Mouse (Mus musculus) MEL (cell line): Measurements from ENCODE around the gene Pjvk. TPM values are rescaled to one million over a fixed set of nuclear protein-coding genes. Genes with fewer than 3 reads are reported as not detected.

ENCODE experiments used
- DNase-seq: peaks from one replicate; pipeline ENCODE4 v3.0.0; 2011; ENCODE audit warnings: low read depth, low spot score
- H3K27ac ChIP-seq: 2 replicates; pipeline ENCODE4 v1.5.1; 2012; ENCODE audit warnings: low read depth, mild to moderate bottlenecking, control low read depth, low read length, moderate library complexity; ENCODE audit not compliant: control insufficient read depth
- H3K27me3 ChIP-seq, 2 experiments: fragments of 150-350 bp in 1 of 2; sonication (generic) in 1 of 2; 2 replicates each; pipeline ENCODE4 v1.6.1; 2012; ENCODE audit warnings: low read length in 2 of 2, mild to moderate bottlenecking in 2 of 2, improper control_type of control experiment in 1 of 2, moderate library complexity in 1 of 2; ENCODE audit not compliant: insufficient read depth in 2 of 2, control insufficient read depth in 1 of 2
- H3K36me3 ChIP-seq, 2 experiments: 2 replicates each; pipeline ENCODE4 v1.6.1; 2012 to 2014; ENCODE audit warnings: low read length in 2 of 2, improper control_type of control experiment in 1 of 2, inconsistent platforms in 1 of 2, mild to moderate bottlenecking in 1 of 2; ENCODE audit not compliant: insufficient read depth in 2 of 2, control insufficient read depth in 1 of 2
- H3K4me1 ChIP-seq, 2 experiments: fragments of 150-350 bp in 1 of 2; sonication (generic) in 1 of 2; 2 replicates each; pipeline ENCODE4 v1.6.1; 2012; ENCODE audit warnings: low read length in 2 of 2, improper control_type of control experiment in 1 of 2, mild to moderate bottlenecking in 1 of 2; ENCODE audit not compliant: insufficient read depth in 2 of 2, control insufficient read depth in 1 of 2
- H3K4me3 ChIP-seq, 2 experiments: fragments of 150-350 bp in 1 of 2; sonication (generic) in 1 of 2; 2 replicates each; pipeline ENCODE4 v1.5.1; 2012; ENCODE audit warnings: low read depth in 2 of 2, low read length in 2 of 2, mild to moderate bottlenecking in 2 of 2, moderate library complexity in 2 of 2, control low read depth in 1 of 2, improper control_type of control experiment in 1 of 2; ENCODE audit not compliant: control insufficient read depth in 1 of 2, insufficient read depth in 1 of 2
- H3K79me2 ChIP-seq: 2 replicates; pipeline ENCODE4 v1.6.1; 2012; ENCODE audit warnings: mild to moderate bottlenecking, low read length, moderate library complexity; ENCODE audit not compliant: control insufficient read depth, poor library complexity, insufficient read depth
- H3K9ac ChIP-seq: 2 replicates; pipeline ENCODE4 v1.6.1; 2012; ENCODE audit warnings: low read depth, mild to moderate bottlenecking, control low read depth, low read length, moderate library complexity; ENCODE audit not compliant: control insufficient read depth, poor library complexity, severe bottlenecking
- H3K9me3 ChIP-seq: fragments of 150-350 bp; sonication (generic); replicated peaks from 2 replicates; pipeline ENCODE4 v1.6.1; 2012; ENCODE audit warnings: mild to moderate bottlenecking, low read length, improper control_type of control experiment, moderate library complexity; ENCODE audit not compliant: insufficient read depth
- CHD1 ChIP-seq: IDR thresholded peaks from 2 replicates; pipeline ENCODE4 v1.6.1; 2012; ENCODE audit warnings: low read depth, mild to moderate bottlenecking, inconsistent platforms, low read length, improper control_type of control experiment
- CHD2 ChIP-seq: IDR thresholded peaks from 2 replicates; pipeline ENCODE4 v1.6.1; 2011; ENCODE audit warnings: low read length, improper control_type of control experiment
- CTCF ChIP-seq, 3 experiments: IDR thresholded peaks in 2 of 3; conservative IDR thresholded peaks in 1 of 3; 2 replicates each; pipeline ENCODE4 v1.5.1; 2011 to 2012; ENCODE audit warnings: low read length in 3 of 3, low read depth in 2 of 3, mild to moderate bottlenecking in 2 of 3, improper control_type of control experiment in 1 of 3, inconsistent platforms in 1 of 3, mixed read lengths in 1 of 3, moderate library complexity in 1 of 3; ENCODE audit not compliant: control insufficient read depth in 1 of 3, insufficient read depth in 1 of 3, poor library complexity in 1 of 3, severe bottlenecking in 1 of 3
- E2F4 ChIP-seq: IDR thresholded peaks from 2 replicates; pipeline ENCODE4 v1.6.1; 2011; ENCODE audit warnings: low read depth, low read length, improper control_type of control experiment, borderline replicate concordance
- ELF1 ChIP-seq: IDR thresholded peaks from 2 replicates; pipeline ENCODE4 v1.6.1; 2014; ENCODE audit warnings: low read depth, mild to moderate bottlenecking, inconsistent platforms, low read length, improper control_type of control experiment, moderate library complexity
- EP300 ChIP-seq, 2 experiments: IDR thresholded peaks; 2 replicates each; pipeline ENCODE4 v1.6.1; 2011; ENCODE audit warnings: improper control_type of control experiment in 2 of 2, low read length in 2 of 2, low read depth in 1 of 2, mild to moderate bottlenecking in 1 of 2
- ETS1 ChIP-seq: IDR thresholded peaks from 2 replicates; pipeline ENCODE4 v1.6.1; 2012; ENCODE audit warnings: low read depth, mild to moderate bottlenecking, inconsistent platforms, low read length, improper control_type of control experiment, moderate library complexity
- HCFC1 ChIP-seq: IDR thresholded peaks from 2 replicates; pipeline ENCODE4 v1.6.1; 2012; ENCODE audit warnings: low read depth, mild to moderate bottlenecking, inconsistent platforms, low read length, improper control_type of control experiment, moderate library complexity
- MAFK ChIP-seq: IDR thresholded peaks from 2 replicates; pipeline ENCODE4 v1.6.1; 2011; ENCODE audit warnings: low read depth, mild to moderate bottlenecking, low read length, improper control_type of control experiment, borderline replicate concordance
- MAX ChIP-seq: IDR thresholded peaks from 2 replicates; pipeline ENCODE4 v1.6.1; 2011; ENCODE audit warnings: low read length, improper control_type of control experiment
- MXI1 ChIP-seq: IDR thresholded peaks from 2 replicates; pipeline ENCODE4 v1.6.1; 2011; ENCODE audit warnings: mild to moderate bottlenecking, low read depth, low read length, improper control_type of control experiment
- MYB ChIP-seq: IDR thresholded peaks from 2 replicates; pipeline ENCODE4 v1.6.1; 2011; ENCODE audit warnings: mild to moderate bottlenecking, low read depth, low read length, improper control_type of control experiment
- MYC ChIP-seq: IDR thresholded peaks from 2 replicates; pipeline ENCODE4 v1.6.1; 2011; ENCODE audit warnings: low read depth, mild to moderate bottlenecking, low read length, improper control_type of control experiment, moderate library complexity
- NRF1 ChIP-seq: IDR thresholded peaks from 2 replicates; pipeline ENCODE4 v1.6.1; 2014; ENCODE audit warnings: low read depth, mild to moderate bottlenecking, inconsistent platforms, low read length, improper control_type of control experiment, moderate library complexity; ENCODE audit not compliant: poor library complexity, insufficient read depth, severe bottlenecking
- POLR2AphosphoS2 ChIP-seq: IDR thresholded peaks from 2 replicates; pipeline ENCODE4 v1.6.1; 2011; ENCODE audit warnings: low read length, improper control_type of control experiment
- RAD21 ChIP-seq: IDR thresholded peaks from 2 replicates; pipeline ENCODE4 v1.6.1; 2011; ENCODE audit warnings: mild to moderate bottlenecking, low read depth, low read length, improper control_type of control experiment
- SIN3A ChIP-seq: IDR thresholded peaks from 2 replicates; pipeline ENCODE4 v1.6.1; 2012; ENCODE audit warnings: low read length, improper control_type of control experiment, inconsistent platforms
- SMC3 ChIP-seq: IDR thresholded peaks from 2 replicates; pipeline ENCODE4 v1.6.1; 2011; ENCODE audit warnings: low read depth, low read length, improper control_type of control experiment
- TAL1 ChIP-seq: IDR thresholded peaks from 2 replicates; pipeline ENCODE4 v1.6.1; 2012; ENCODE audit warnings: mild to moderate bottlenecking, inconsistent platforms, low read length, moderate library complexity, mixed read lengths
- TBP ChIP-seq: IDR thresholded peaks from 2 replicates; pipeline ENCODE4 v1.8.0; 2011; ENCODE audit warnings: low read depth, low read length, improper control_type of control experiment
- UBTF ChIP-seq: IDR thresholded peaks from 2 replicates; pipeline ENCODE4 v1.6.1; 2012; ENCODE audit warnings: low read depth, mild to moderate bottlenecking, inconsistent platforms, low read length, improper control_type of control experiment, moderate library complexity, borderline replicate concordance; ENCODE audit not compliant: insufficient read depth
- USF1 ChIP-seq: IDR thresholded peaks from 2 replicates; pipeline ENCODE4 v1.6.1; 2014; ENCODE audit warnings: low read depth, mild to moderate bottlenecking, inconsistent platforms, low read length, improper control_type of control experiment, moderate library complexity
- USF2 ChIP-seq, 2 experiments: IDR thresholded peaks; 2 replicates each; pipeline ENCODE4 v1.6.1; 2011 to 2012; ENCODE audit warnings: improper control_type of control experiment in 2 of 2, low read length in 2 of 2, borderline replicate concordance in 1 of 2, inconsistent platforms in 1 of 2, low read depth in 1 of 2, mild to moderate bottlenecking in 1 of 2; ENCODE audit not compliant: insufficient read depth in 1 of 2
- ZC3H11A ChIP-seq: IDR thresholded peaks from 2 replicates; pipeline ENCODE4 v1.6.1; 2012; ENCODE audit warnings: low read depth, mild to moderate bottlenecking, inconsistent platforms, low read length, improper control_type of control experiment
- ZKSCAN1 ChIP-seq: IDR thresholded peaks from 2 replicates; pipeline ENCODE4 v1.6.1; 2012; ENCODE audit warnings: low read depth, mild to moderate bottlenecking, inconsistent platforms, low read length, improper control_type of control experiment, moderate library complexity
- ZNF384 ChIP-seq: IDR thresholded peaks from 2 replicates; pipeline ENCODE4 v1.6.1; 2012; ENCODE audit warnings: low read depth, mild to moderate bottlenecking, inconsistent platforms, low read length, improper control_type of control experiment
- polyA plus RNA-seq, 2 experiments: library from polyadenylated mRNA; stranded (reverse) in 1 of 2; unstranded in 1 of 2; fragments of >175 nt in 1 of 2; fragments of >200 nt in 1 of 2; gene quantifications; 2 replicates each; pipeline versions ENCODE4 v1.2.1 to v1.2.4; 2012; ENCODE audit warnings: low replicate concordance in 2 of 2, low read depth in 1 of 2; ENCODE audit not compliant: insufficient read length in 2 of 2, insufficient read depth in 1 of 2, missing spikeins in 1 of 2
- total RNA-seq: library from RNA; depleted of rRNA; stranded (reverse); fragments of 300-350 nt; gene quantifications from 2 replicates; pipeline ENCODE4 v1.2.3, GENCODE M21; 2012

The Pjvk gene
- total and polyA plus RNA-seq, 3 experiments: 0.07 TPM; not detected in 2

DNA sequence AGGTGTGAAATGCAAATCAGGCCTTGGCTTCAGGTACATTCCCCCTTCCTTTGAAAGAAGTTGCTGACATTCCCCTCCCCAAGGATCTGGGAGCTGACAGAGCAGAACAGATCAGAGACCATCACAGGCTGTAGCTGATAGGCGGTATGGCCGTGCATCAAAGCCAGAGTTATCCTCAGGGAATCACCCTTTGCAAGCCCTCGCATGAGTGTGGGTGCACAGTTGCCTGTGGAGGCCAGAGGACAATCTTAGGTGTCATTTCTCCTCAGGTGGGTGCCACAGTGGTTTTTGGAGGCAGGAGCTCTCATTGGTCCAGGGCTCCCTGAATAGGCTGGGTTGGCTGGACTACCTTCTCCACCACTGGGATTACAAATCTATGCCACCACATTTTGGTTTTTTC lies 53.9 kb downstream of the Pjvk start:
- Histone ChIP-seq H3K9me3 (no peaks in the 10 kb centered on the region), H3K27me3 (no peaks in the 10 kb centered on the region)

GRCm38 (mm10) chr2:76702751-76703150 lies 54.5 kb downstream of the Pjvk start:
- no peak overlapping the region for H3K27ac ChIP-seq
- no peak for DNase-seq

More for the DNA sequence above, 53.9 kb downstream of the Pjvk start:
- Histone ChIP-seq H3K9ac (no peak overlapping the region), H3K36me3 (peaks cover 0 to 3% of the 10 kb centered on the region in 2 experiments; a peak in 1 of 4 replicates), H3K4me1 (no peaks in the 10 kb centered on the region), H3K79me2 (no peaks in the 10 kb centered on the region), H3K4me3 (no peak overlapping the region), H3K27ac (no peak overlapping the region)
- no peak for DNase-seq
- TF ChIP-seq ZNF384 (no peak), MAFK (no peak), E2F4 (no peak), CTCF (IDR thresholded peaks at IDR 0.05 in 2 of 3, conservative IDR thresholded peaks at IDR 0.05 in 1 of 3; ENCODE audit: control insufficient read depth in 1 of 3, insufficient read depth in 1 of 3, low read depth in 2 of 3, low read length in 3 of 3, poor library complexity in 1 of 3, severe bottlenecking in 1 of 3) (no peak), TBP (no peak), MYC (no peak)

DNA sequence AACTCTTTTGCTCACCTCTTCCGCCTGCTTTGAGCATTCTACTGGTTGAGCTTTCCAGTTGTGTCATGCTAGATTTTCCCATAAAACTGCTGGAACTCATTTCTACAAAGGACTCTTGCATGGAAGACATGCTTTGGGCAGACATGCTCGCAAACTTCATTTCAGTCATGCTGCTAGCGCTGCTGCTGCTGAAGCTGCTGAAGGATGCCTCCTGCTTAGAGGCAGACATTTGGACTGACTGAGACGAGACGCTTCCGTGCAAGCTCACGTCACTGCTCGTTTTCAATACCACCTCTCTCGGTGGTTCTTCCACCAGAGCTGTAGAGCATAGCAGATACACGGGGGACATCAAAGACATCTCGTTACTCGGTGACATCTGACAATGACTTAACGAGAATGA lies 57.4 kb downstream of the Pjvk start:
- H3K27me3 ChIP-seq: no peaks in the 10 kb centered on the region
- H3K9ac ChIP-seq: no peak overlapping the region
- H3K79me2 ChIP-seq: no peaks in the 10 kb centered on the region
- no peaks in the 10 kb centered on the region for H3K4me1 ChIP-seq
- TF ChIP-seq MYB: no peak
- no peak for TF ChIP-seq ETS1
- no peak for TF ChIP-seq RAD21
- no peak for TF ChIP-seq E2F4
- no peak for TF ChIP-seq POLR2AphosphoS2
- TF ChIP-seq ELF1: no peak
- TF ChIP-seq USF2 (IDR thresholded peaks at IDR 0.05; ENCODE audit: borderline replicate concordance in 1 of 2, insufficient read depth in 1 of 2, low read depth in 1 of 2, low read length in 2 of 2): no peak
- no peak for TF ChIP-seq ZKSCAN1
- no peak for TF ChIP-seq MAX
- TF ChIP-seq UBTF: no peak
- no peak for TF ChIP-seq SIN3A
- no peak for TF ChIP-seq ZC3H11A
- no peak for TF ChIP-seq SMC3
- TF ChIP-seq CHD2: no peak
- no peak for TF ChIP-seq MXI1
- TF ChIP-seq NRF1: no peak
- TF ChIP-seq MAFK: no peak
- TF ChIP-seq EP300 (IDR thresholded peaks at IDR 0.05; ENCODE audit: low read depth in 1 of 2, low read length in 2 of 2): no peak
- H3K36me3 ChIP-seq: peaks cover 0 to 1% of the 10 kb centered on the region in 2 experiments; a peak in 1 of 4 replicates
- H3K27ac ChIP-seq: no peak overlapping the region
- H3K9me3 ChIP-seq: no peaks in the 10 kb centered on the region
- no peak overlapping the region for H3K4me3 ChIP-seq
- no peak for DNase-seq

More at GRCm38 (mm10) chr2:76702751-76703150, 54.5 kb downstream of the Pjvk start:
- Histone ChIP-seq H3K36me3 (peaks cover 0 to 3% of the 10 kb centered on the region in 2 experiments; a peak in 1 of 4 replicates), H3K27me3 (no peaks in the 10 kb centered on the region), H3K9ac (no peak overlapping the region)
- TF ChIP-seq ZKSCAN1 (no peak), CHD1 (no peak), TAL1 (no peak), SIN3A (no peak), ZC3H11A (no peak), RAD21 (no peak), MXI1 (no peak), USF1 (no peak), POLR2AphosphoS2 (no peak), HCFC1 (no peak)
- TF ChIP-seq, all 39 proteins: peak for 0
- Histone ChIP-seq H3K4me3 (no peak overlapping the region), H3K4me1 (no peaks in the 10 kb centered on the region), H3K9me3 (no peaks in the 10 kb centered on the region), H3K79me2 (no peaks in the 10 kb centered on the region)
